Mouse (Mus musculus) liver, adult 2 months (tissue): ENCODE data around the gene Gm49336.

Experiments
- CTCF ChIP-seq: fragments of 200-500 bp; IDR thresholded peaks from 2 replicates; pipeline ENCODE4 v1.5.1; 2011; ENCODE audit warnings: low read depth, low read length, control low read depth
- POLR2A ChIP-seq: fragments of 200-500 bp; IDR thresholded peaks from 2 replicates; pipeline ENCODE4 v1.6.1; 2011; ENCODE audit warnings: low read length, control low read depth; ENCODE audit not compliant: insufficient read depth; ENCODE audit errors: extremely low read depth

DNA sequence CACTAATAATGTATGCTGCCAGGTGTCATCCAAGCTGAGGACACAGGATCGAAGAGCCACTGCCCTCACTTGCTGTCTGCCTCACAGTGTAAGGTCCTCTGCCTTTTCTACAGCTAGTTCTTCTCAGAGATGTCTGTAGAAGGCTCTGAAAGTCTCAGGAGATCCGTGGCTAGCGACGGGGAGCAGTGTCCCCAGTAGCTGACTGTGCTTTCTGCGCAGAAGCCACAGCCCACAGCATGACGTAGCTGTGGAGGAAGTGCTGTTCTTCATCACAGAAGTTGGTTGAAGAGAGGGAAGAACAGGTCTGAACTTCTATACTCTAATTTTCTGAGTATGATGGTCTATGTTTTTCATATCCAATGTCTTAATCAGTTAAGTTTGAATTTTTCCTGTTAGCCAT lies 18.0 kb upstream of the Gm49336 start:
- no peak for TF ChIP-seq CTCF
- TF ChIP-seq POLR2A, result no peak
